Mouse (Mus musculus): ENCODE results near the gene Cds1. TPM values are rescaled to one million over a fixed set of nuclear protein-coding genes. Genes with fewer than 3 reads are reported as not detected.

Gene Cds1
- polyA plus RNA-seq, 1 experiment from 2014 or later: 4.6 TPM

DNA sequence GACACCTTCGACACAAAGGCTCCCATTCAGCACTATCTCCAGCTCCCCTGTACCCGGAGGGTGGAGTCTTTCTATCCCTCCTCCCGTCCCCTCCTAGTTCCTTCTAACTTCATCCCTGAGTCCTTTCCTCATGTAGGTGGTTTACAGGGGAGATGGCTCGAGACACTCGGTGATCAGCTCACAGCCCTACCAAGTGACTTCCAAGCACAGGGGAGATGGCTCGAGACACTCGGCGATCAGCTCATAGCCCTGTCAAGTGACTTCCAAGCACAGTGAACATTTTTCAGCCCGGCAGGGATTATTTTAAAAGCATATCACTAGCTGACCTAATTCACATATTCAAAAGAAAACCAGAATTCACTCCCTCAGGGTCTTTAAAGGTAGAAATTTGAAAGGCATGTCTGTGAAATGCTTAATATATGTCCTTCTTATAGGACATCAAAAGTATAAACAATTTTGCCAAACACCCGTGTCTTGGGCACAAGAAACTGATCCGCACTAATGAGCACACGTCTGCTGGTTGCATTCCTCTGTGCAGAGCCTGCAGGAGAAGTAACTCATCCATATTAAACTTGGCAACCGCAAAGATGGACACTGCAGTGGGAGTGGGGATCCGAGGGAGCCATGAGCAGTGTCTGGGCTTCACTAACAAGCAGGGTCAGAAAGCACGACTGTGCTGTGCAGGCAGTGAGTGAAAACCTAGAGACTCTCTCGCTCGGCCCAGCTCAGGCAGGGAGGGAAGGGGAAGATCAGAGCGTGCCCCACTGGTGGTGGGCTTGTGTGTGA lies 97.0 kb downstream of the Cds1 start:
- no peaks in the 10 kb centered on the region for H3K27me3 ChIP-seq
- H3K9me3 ChIP-seq: no peaks in the 10 kb centered on the region
- no peaks in the 10 kb centered on the region for H3K4me1 ChIP-seq
- H3K9ac ChIP-seq (replicated peaks): no peak overlapping the region
- H3K4me2 ChIP-seq (replicated peaks): no peak overlapping the region
- 90% methylated on average over 18 of the region's 18 CpGs for WGBS
- peaks cover 86% of the 10 kb centered on the region for H3K36me3 ChIP-seq
- no peak overlapping the region for H3K4me3 ChIP-seq
- H3K27ac ChIP-seq (replicated peaks): no peak overlapping the region
- no peak for ATAC-seq (replicated peaks)

DNA sequence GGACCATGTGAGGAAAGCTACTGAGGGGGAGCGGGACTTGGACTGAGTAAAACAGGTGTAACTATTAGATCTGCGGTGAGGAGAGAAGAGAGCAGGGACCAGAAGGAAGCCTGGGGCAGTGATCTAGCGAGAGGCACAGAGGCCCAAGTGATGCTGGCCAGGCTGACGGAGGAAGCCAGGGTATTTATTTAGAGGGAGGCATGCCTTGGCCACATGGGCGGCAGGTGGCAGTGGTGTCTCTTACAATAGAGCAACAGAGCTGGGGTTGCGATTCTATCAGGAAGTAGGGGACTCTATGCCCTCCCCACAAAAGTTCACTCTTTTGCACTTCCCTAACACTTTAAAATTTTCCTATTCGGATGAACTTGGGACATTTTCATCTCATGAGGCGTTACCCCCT lies 97.7 kb downstream of the Cds1 start:
- no peak overlapping the region for H3K4me3 ChIP-seq
- no peak for ATAC-seq (replicated peaks)
- no peaks in the 10 kb centered on the region for H3K9me3 ChIP-seq
- H3K9ac ChIP-seq (replicated peaks): no peak overlapping the region
- no peaks in the 10 kb centered on the region for H3K27me3 ChIP-seq
- no peaks in the 10 kb centered on the region for H3K4me1 ChIP-seq
- H3K27ac ChIP-seq (replicated peaks): no peak overlapping the region
- peaks cover 87% of the 10 kb centered on the region for H3K36me3 ChIP-seq
- 90% methylated on average over 8 of the region's 8 CpGs for WGBS
- no peak overlapping the region for H3K4me2 ChIP-seq (replicated peaks)

DNA sequence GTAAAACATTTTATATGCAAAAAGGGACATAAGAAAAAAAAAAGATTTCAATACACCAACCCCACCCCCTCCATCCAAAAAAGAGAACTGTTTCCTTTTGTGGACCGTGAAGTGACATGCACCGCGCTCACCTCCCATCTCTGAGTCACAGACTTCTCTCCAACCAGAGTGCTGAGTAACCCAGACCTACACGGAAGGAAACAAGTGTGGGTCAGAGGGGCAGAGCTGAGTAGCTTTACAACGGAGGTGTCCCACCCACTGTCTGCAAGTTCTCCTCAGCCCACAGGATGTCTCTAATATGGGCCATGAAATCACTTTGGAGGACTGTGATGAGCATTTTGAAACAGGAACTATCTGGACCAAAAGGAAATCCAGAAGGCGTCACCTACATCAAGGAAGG lies 99.0 kb downstream of the Cds1 start:
- H3K9ac ChIP-seq (replicated peaks): no peak overlapping the region
- H3K27ac ChIP-seq (replicated peaks): no peak overlapping the region
- ATAC-seq (replicated peaks): no peak
- peaks cover 87% of the 10 kb centered on the region for H3K36me3 ChIP-seq
- no peaks in the 10 kb centered on the region for H3K27me3 ChIP-seq
- 93% methylated on average over 6 of the region's 6 CpGs for WGBS
- no peaks in the 10 kb centered on the region for H3K4me1 ChIP-seq
- no peak overlapping the region for H3K4me3 ChIP-seq
- no peak overlapping the region for H3K4me2 ChIP-seq (replicated peaks)
- H3K9me3 ChIP-seq: no peaks in the 10 kb centered on the region

DNA sequence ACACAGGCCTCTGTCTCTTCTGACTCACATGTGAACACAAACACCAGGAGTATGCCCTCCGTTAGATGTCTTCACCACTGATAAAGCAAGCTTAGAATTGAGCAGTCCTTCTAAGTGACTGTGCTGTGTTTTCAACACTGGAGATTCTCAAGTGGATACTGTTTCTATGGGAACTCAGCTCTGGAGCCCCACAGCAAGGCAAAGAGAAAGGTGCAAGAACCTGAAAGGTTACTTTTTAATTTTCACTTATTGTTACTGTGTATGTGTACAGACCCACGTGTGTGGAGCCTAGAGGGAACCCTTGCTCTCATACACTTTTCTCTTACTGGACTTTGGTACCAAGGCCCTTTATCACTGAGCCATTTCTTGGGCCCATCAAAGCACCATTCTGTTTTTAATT lies 101.8 kb downstream of the Cds1 start:
- H3K4me3 ChIP-seq: no peak overlapping the region
- no peak overlapping the region for H3K4me2 ChIP-seq (replicated peaks)
- ATAC-seq (replicated peaks): no peak
- no peak overlapping the region for H3K9ac ChIP-seq (replicated peaks)
- no peaks in the 10 kb centered on the region for H3K27me3 ChIP-seq
- 67% methylated on average over 2 of the region's 2 CpGs for WGBS
- no peaks in the 10 kb centered on the region for H3K9me3 ChIP-seq
- H3K36me3 ChIP-seq: peaks cover 92% of the 10 kb centered on the region
- no peaks in the 10 kb centered on the region for H3K4me1 ChIP-seq
- no peak overlapping the region for H3K27ac ChIP-seq (replicated peaks)

Other genes with a start within 250 kb of the Cds1 start
- gene Nkx6-1, start 100.1 kb upstream of the Cds1 start, polyA plus RNA-seq (2015; fragmentation: Nextera tagmentation; extraction: Ambion mirVana): 0.18 and 0.32 TPM in 2 replicates

Data from forebrain, embryonic 15.5 days (tissue).